Mouse (Mus musculus): Measurements from ENCODE around the gene Mapk1ip1l.

GRCm38 (mm10) chr14:47269706-47270105 is 28.4 kb upstream of the Mapk1ip1l start:
- TF ChIP-seq POLR2A (IDR thresholded peaks at IDR 0.05; ENCODE audit: low read depth, low read length) = no peak
- TF ChIP-seq CTCF (conservative IDR thresholded peaks at IDR 0.05; ENCODE audit: insufficient read depth, insufficient read length, low read depth, low read length) = no peak
